Mouse (Mus musculus) forebrain, embryonic 14.5 days (tissue): ENCODE measurements around the gene Elp4. TPM values are rescaled to one million over a fixed set of nuclear protein-coding genes. Genes with fewer than 3 reads are reported as not detected.

Source experiments
- ATAC-seq: fragments of 200-750 bp; cut with Nextera tagmentation; 2 replicates; pipeline ENCODE4 v1.8.0; 2017; ENCODE audit warnings: mild to moderate bottlenecking, moderate library complexity
- DNase-seq: peaks from one replicate; pipeline ENCODE4 v3.0.0-alpha.2; 2015; ENCODE audit warnings: low spot score
- H3K27ac ChIP-seq: fragments of 300-500 bp; sonication (generic); 2 replicates; pipeline ENCODE4 v1.5.1; 2014; ENCODE audit warnings: low read depth, mild to moderate bottlenecking, control low read depth, low read length, moderate library complexity
- H3K27me3 ChIP-seq: fragments of 300-500 bp; sonication (generic); replicated peaks from 2 replicates; pipeline ENCODE4 v1.6.1; 2014; ENCODE audit warnings: low read length, control low read depth, mixed read lengths; ENCODE audit not compliant: control insufficient read depth, insufficient read depth
- H3K36me3 ChIP-seq: fragments of 300-500 bp; sonication (generic); 2 replicates; pipeline ENCODE4 v1.6.1; 2014; ENCODE audit warnings: low read length, control low read depth; ENCODE audit not compliant: control insufficient read depth, insufficient read depth
- H3K4me1 ChIP-seq: fragments of 300-500 bp; sonication (generic); 2 replicates; pipeline ENCODE4 v1.6.1; 2014; ENCODE audit warnings: antibody characterized with exemption, low read length, control low read depth; ENCODE audit not compliant: control insufficient read depth, insufficient read depth
- H3K4me2 ChIP-seq: fragments of 300-500 bp; sonication (generic); 2 replicates; pipeline ENCODE4 v1.6.1; 2014; ENCODE audit warnings: mild to moderate bottlenecking, control low read depth, low read length
- H3K4me3 ChIP-seq: fragments of 300-500 bp; sonication (generic); 2 replicates; pipeline ENCODE4 v1.5.1; 2014; ENCODE audit warnings: low read depth, low read length, control low read depth
- H3K9ac ChIP-seq: fragments of 300-500 bp; sonication (generic); 2 replicates; pipeline ENCODE4 v1.6.1; 2014; ENCODE audit warnings: mild to moderate bottlenecking, low read length, control low read depth, moderate library complexity
- H3K9me3 ChIP-seq: fragments of 300-500 bp; sonication (generic); replicated peaks from 2 replicates; pipeline ENCODE4 v1.6.1; 2016; ENCODE audit warnings: low read length, control low read depth, mixed read lengths; ENCODE audit not compliant: control insufficient read depth
- WGBS: fragments of 180-500 bp; shearing (Covaris S2); extraction: QIAGEN DNeasy Blood & Tissue Kit; methylation state at CpG from one replicate; pipeline ENCODE4 v1.1.7; 2014; 5-methylcytosine and 5-hydroxymethylcytosine counted together
- polyA plus RNA-seq: library from polyadenylated mRNA; unstranded; fragments of >200 nt; fragmentation: Nextera tagmentation; extraction: Ambion mirVana; gene quantifications from 2 replicates; pipeline ENCODE4 v1.2.1, GENCODE M21; 2014

The Elp4 gene
- polyA plus RNA-seq, 1 experiment from 2014 or later = 45.5 TPM

DNA sequence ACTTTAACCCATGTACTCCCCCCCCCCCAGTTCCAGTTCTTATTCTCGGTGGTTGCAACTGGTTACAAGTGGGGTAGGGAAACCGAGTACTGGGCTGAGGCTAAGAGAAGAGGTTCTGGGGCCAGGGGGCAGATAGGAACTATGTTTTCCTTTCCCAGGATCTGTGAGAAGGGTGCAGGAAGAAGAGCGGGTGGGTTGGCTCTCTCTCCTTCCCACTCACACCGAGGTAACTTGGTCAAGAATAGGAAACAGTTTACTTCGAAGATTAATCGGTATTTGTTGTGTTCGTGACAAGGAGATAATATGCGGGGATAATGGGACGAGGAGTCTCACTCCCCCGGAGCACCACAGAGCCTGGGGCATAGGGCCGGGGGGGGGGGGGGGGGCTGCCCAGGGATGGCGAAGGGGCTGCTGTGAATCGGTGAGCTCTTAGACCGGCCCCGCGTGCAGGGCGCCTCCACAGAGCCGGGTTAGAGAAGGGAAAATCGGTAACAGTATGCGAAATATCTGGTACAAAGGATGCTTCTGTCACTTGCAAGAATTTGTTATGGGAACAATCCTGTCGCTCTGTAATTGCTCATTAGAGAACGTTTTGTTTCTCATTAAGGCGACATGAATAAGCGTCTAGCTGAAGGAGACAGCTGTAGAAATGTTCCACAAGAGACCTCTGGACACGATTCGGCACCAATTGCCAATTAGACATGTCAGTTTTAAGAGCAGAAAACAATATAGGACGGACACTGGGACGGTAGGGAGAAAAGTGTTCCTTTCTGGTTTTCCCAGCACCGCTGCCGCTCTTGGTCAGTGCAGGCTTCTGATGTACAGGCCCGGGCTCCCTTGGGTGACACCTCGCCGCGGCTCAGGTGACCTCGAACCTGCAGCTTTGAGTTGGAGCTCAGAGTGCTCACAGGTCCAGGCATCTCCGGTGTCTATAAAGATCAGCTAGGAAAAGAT lies 217.7 kb downstream of the Elp4 start:
- Histone ChIP-seq H3K9me3 (no peaks in the 10 kb centered on the region), H3K36me3 (peaks cover 18% of the 10 kb centered on the region; the same call in 1 of the 2 replicates), H3K27ac (peak overlapping the region; percentile 70), H3K27me3 (peaks cover 20% of the 10 kb centered on the region), H3K4me3 (0 out of 2 replicates have a peak overlapping the region, but pooled peaks have one; percentile 8), H3K4me1 (peaks cover 44% of the 10 kb centered on the region), H3K9ac (peak overlapping the region; percentile 43), H3K4me2 (peak overlapping the region; percentile 49)
- 4% methylated on average over 36 of the region's 36 CpGs for WGBS
- peak; percentile 65 for ATAC-seq
- DNase-seq = peak; percentile 94

DNA sequence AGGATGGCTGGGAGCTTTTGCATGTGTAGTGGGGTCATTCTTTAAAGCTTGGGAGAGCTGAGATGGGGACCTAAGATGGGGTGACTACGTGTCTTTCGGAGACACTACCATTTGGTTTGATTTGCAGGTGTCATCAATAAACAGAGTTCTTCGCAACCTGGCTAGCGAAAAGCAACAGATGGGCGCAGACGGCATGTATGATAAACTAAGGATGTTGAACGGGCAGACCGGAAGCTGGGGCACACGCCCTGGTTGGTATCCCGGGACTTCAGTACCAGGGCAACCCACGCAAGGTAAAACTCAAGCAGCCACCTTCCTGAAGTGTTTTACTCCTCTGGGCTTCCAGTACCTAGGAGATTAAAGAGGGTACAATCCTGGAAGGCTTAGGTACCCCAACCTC lies 218.7 kb downstream of the Elp4 start:
- Histone ChIP-seq H3K4me2 (peak overlapping the region; percentile 49), H3K27ac (peak overlapping the region; percentile 70; the same call in 1 of the 2 replicates), H3K27me3 (peaks cover 22% of the 10 kb centered on the region), H3K36me3 (peaks cover 18% of the 10 kb centered on the region; the same call in 1 of the 2 replicates), H3K9me3 (no peaks in the 10 kb centered on the region), H3K4me1 (peaks cover 50% of the 10 kb centered on the region), H3K9ac (peak overlapping the region; percentile 43; the same call in 1 of the 2 replicates), H3K4me3 (0 out of 2 replicates have a peak overlapping the region, but pooled peaks have one; percentile 4)
- WGBS = 57% methylated on average over 11 of the region's 11 CpGs
- DNase-seq (no peak), ATAC-seq (no peak)

DNA sequence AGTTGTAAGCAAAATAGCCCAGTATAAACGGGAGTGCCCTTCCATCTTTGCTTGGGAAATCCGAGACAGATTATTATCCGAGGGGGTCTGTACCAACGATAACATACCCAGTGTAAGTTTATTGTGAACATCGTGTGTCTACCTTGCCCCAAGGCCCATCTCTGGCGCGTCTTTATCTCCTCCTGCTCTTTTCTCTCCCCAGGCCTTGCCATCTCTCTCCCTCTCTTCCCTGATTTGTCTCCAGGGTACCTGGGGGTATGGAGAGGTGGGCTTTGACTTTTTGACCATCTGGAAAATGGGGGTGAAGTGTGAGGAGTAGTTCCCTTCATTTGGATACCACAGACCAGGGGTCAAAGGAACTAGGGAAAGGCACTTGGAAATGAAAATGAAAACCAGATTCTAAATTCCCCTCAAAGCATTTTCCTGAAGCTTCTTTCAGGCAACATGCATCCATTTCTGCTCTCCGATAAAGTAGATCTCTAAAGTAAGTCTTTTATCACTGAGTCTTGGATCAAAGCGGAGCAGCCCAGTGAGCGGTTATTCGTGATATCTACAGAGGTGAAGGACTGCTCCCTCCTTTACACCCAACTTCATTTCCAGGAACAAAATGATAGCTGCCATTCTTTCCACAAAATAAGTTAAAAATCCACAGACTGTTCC lies 219.2 kb downstream of the Elp4 start:
- H3K4me2 ChIP-seq = peak overlapping the region; percentile 49
- H3K9me3 ChIP-seq = no peaks in the 10 kb centered on the region
- H3K27ac ChIP-seq = peak overlapping the region; percentile 70; the same call in 1 of the 2 replicates
- H3K4me1 ChIP-seq = peaks cover 46% of the 10 kb centered on the region
- 0 out of 2 replicates have a peak overlapping the region, but pooled peaks have one; percentile 4 for H3K4me3 ChIP-seq
- ATAC-seq = no peak
- H3K9ac ChIP-seq = peak overlapping the region; percentile 43; the same call in 1 of the 2 replicates
- WGBS = 62% methylated on average over 11 of the region's 11 CpGs
- H3K36me3 ChIP-seq = peaks cover 18% of the 10 kb centered on the region; the same call in 1 of the 2 replicates
- no peak for DNase-seq
- peaks cover 22% of the 10 kb centered on the region for H3K27me3 ChIP-seq

DNA sequence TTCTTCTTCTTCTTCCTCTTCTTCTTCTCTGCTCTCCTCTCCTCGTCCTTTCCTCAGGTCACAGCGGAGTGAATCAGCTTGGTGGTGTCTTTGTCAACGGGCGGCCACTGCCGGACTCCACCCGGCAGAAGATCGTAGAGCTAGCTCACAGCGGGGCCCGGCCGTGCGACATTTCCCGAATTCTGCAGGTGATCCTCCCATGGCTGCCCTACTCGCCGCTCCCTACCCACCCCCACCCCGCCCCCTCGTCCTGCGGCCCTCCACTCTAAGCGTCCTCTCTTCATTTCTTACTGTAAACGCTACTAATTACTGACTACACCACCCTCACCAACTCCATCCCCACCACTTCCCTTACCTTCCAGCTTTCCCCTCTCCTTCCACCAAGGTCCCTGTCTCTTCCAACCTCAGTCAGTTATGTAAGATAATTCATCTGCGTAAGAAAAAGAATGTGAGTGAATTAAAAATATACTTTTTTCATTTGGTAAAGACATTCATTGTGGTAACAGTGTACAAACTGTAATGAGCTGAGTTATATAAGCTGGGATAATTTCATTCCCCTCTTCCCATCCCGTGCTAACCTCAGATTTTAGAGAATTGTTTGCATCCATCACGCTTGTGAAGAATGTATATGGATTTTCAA lies 220.5 kb downstream of the Elp4 start:
- H3K27me3 ChIP-seq = peaks cover 27% of the 10 kb centered on the region

DNA sequence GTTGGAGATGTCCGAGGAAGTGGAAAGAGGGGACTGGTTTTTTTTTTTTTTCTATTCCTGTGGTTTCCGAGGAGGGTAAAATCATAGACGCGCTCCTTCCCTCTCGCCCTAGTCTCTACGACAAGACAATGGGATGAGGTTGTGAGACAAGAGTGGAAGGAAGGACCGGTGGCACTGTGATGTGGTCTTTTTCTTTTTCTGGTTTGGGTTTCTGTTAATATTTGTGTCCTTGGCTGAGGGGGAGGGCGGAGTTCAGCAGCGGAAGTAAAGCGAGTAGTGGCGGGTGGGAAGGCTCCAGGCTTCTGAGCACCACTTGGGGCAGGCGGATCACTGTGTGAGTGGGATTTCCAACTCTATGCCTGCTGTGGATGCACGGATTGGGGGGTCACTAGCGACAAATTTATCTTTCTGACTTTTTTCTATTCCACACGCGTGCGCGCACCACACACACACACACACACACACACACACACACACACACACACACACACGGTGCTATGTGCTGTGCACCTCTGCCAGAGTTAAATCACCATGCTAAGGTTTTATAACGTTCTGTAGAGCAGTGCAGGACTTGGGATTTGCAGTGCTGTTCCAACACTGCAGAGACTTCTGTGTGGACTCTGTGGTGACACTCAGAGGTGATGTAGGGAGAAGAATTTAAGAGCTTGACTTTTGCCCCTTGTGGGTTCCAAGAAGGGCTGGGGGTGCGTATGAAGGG lies 221.6 kb downstream of the Elp4 start:
- ATAC-seq = no peak
- WGBS = 12% methylated on average over 21 of the region's 21 CpGs
- Histone ChIP-seq H3K4me1 (peaks cover 41% of the 10 kb centered on the region), H3K36me3 (peaks cover 18% of the 10 kb centered on the region; the same call in 1 of the 2 replicates), H3K9me3 (no peaks in the 10 kb centered on the region), H3K27me3 (peaks cover 28% of the 10 kb centered on the region), H3K9ac (peak overlapping the region; percentile 96), H3K27ac (peak overlapping the region; percentile 74), H3K4me2 (peak overlapping the region; percentile 66), H3K4me3 (peak overlapping the region; percentile 67)
- DNase-seq = peak; percentile 47

More for the DNA sequence above, 220.5 kb downstream of the Elp4 start:
- Histone ChIP-seq H3K9ac (peak overlapping the region; percentile 53), H3K4me2 (peak overlapping the region; percentile 66), H3K36me3 (peaks cover 18% of the 10 kb centered on the region; the same call in 1 of the 2 replicates), H3K4me1 (peaks cover 41% of the 10 kb centered on the region), H3K9me3 (no peaks in the 10 kb centered on the region), H3K4me3 (peak overlapping the region; percentile 17), H3K27ac (peak overlapping the region; percentile 28; the same call in 1 of the 2 replicates)
- 26% methylated on average over 22 of the region's 22 CpGs for WGBS
- ATAC-seq (no peak), DNase-seq (no peak)

DNA sequence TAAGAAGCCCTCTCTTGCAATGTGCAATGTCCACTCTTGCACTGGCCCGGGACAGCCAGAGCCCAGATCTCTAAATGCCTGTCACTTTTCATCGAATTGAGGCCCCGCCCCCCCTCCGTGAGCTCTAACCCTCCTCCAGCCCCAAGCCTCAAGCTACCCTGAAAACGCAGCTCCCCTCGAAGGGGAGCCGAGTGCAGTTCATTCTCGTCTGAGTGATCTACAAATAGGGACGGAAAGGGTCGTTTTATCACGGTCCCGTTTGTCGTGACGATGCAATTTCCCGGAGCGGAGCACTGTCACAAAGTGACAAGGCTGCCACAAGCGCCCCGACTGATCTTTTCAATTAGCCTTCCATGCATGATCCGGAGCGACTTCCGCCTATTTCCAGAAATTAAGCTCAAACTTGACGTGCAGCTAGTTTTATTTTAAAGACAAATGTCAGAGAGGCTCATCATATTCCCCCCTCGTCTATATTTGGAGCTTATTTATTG lies 222.3 kb downstream of the Elp4 start:
- ATAC-seq (peak; percentile 15; the same call in 1 of the 2 replicates), DNase-seq (peak; percentile 76)
- Histone ChIP-seq H3K36me3 (peaks cover 18% of the 10 kb centered on the region; the same call in 1 of the 2 replicates), H3K4me2 (peak overlapping the region; percentile 66), H3K9ac (peak overlapping the region; percentile 96), H3K27me3 (peaks cover 28% of the 10 kb centered on the region), H3K27ac (peak overlapping the region; percentile 93), H3K9me3 (no peaks in the 10 kb centered on the region), H3K4me1 (peaks cover 39% of the 10 kb centered on the region), H3K4me3 (peak overlapping the region; percentile 67)
- 2% methylated on average over 23 of the region's 23 CpGs for WGBS

DNA sequence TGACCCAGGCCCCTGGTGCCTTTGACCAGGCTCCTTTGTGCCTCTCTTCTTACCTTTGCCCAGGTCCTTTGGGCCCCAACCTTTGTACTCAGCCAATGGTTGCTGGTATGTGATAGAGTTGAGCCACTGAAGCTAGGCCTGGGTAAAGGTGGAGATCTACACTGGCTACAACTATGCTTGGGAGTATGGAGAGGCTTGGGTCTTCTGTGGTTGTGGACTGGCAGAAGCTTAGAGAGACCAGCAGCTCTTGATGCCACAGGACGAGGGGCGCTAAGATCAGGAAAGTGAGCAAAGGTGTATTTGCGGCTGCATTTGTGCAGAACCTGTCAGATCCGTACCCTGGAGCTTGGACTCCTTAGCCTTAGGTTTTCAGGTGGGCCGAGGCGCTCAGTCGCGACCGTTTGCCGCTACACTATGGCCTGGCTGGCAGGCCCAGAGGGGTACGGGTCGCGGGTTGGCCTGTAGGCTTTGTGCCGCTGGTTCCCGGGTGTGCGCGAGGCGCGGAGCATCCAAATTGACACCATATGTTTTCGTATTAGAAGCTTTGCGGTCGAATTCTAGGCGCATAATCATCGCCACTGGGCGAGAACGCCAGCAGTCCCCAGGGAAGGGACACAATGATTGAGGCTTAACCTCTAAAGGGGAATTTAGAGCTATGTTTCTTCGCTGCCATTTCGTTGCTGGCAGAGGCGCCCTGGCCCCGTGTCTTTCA lies 223.2 kb downstream of the Elp4 start:
- 4% methylated on average over 30 of the region's 30 CpGs for WGBS
- H3K4me3 ChIP-seq = peak overlapping the region; percentile 67
- peak overlapping the region; percentile 66 for H3K4me2 ChIP-seq
- H3K9ac ChIP-seq = peak overlapping the region; percentile 96
- peaks cover 18% of the 10 kb centered on the region; the same call in 1 of the 2 replicates for H3K36me3 ChIP-seq
- DNase-seq (no peak), ATAC-seq (peak; percentile 19)
- H3K27ac ChIP-seq = peak overlapping the region; percentile 93
- no peaks in the 10 kb centered on the region for H3K9me3 ChIP-seq
- H3K4me1 ChIP-seq = peaks cover 30% of the 10 kb centered on the region
- H3K27me3 ChIP-seq = peaks cover 28% of the 10 kb centered on the region
